Mouse (Mus musculus): ENCODE results near the gene Tnnt1. TPM values are rescaled to one million over a fixed set of nuclear protein-coding genes. Genes with fewer than 3 reads are reported as not detected.

Tnnt1 gene
- 23.0 and 23.2 TPM in 2 replicates for polyA plus RNA-seq (2015; fragmentation: Nextera tagmentation; extraction: Ambion mirVana)

GRCm38 (mm10) chr7:4516332-4517050 is at the start of gene Tnnt1:
Gene Tnnt1 (minus strand): TSS chr7:4516382.
- ATAC-seq = no peak
- no peak within 1 kb of the TSS for H3K4me3 ChIP-seq (ENCODE audit: low read length)
- WGBS = 23% methylated on average over 4 of the region's 4 CpGs
- no peaks in the 10 kb centered on the region for H3K36me3 ChIP-seq (ENCODE audit: control insufficient read depth, insufficient read depth, low read length)
- H3K9ac ChIP-seq (ENCODE audit: low read depth, low read length) = no peak within 1 kb of the TSS
- H3K27me3 ChIP-seq (replicated peaks; ENCODE audit: control insufficient read depth, insufficient read depth, low read length) = peaks cover 3% of the 10 kb centered on the region; the same call in 1 of the 2 replicates
- no peak within 1 kb of the TSS for H3K4me2 ChIP-seq (ENCODE audit: low read depth, low read length)
- no peak within 1 kb of the TSS for H3K27ac ChIP-seq (ENCODE audit: low read length)
- H3K9me3 ChIP-seq (ENCODE audit: control insufficient read depth, low read length) = no peaks in the 10 kb centered on the region
- peaks cover 9% of the 10 kb centered on the region for H3K4me1 ChIP-seq (ENCODE audit: control insufficient read depth, insufficient read depth, low read length)

GRCm38 (mm10) chr7:4562660-4563059 is 46.5 kb upstream of the Tnnt1 start:
- no peak overlapping the region for H3K4me3 ChIP-seq (ENCODE audit: low read length)
- ATAC-seq = no peak
- WGBS = 93% methylated on average over 3 of the region's 3 CpGs

GRCm38 (mm10) chr7:4557167-4557560 is 41.0 kb upstream of the Tnnt1 start:
- ATAC-seq = peak; percentile 40
- WGBS = 63% methylated on average over 6 of the region's 6 CpGs
- Histone ChIP-seq H3K9ac (ENCODE audit: low read depth, low read length) (no peak overlapping the region), H3K4me3 (ENCODE audit: low read length) (no peak overlapping the region), H3K36me3 (ENCODE audit: control insufficient read depth, insufficient read depth, low read length) (no peaks in the 10 kb centered on the region), H3K27me3 (replicated peaks; ENCODE audit: control insufficient read depth, insufficient read depth, low read length) (no peaks in the 10 kb centered on the region), H3K4me1 (ENCODE audit: control insufficient read depth, insufficient read depth, low read length) (no peaks in the 10 kb centered on the region), H3K27ac (ENCODE audit: low read length) (no peak overlapping the region), H3K9me3 (ENCODE audit: control insufficient read depth, low read length) (no peaks in the 10 kb centered on the region), H3K4me2 (ENCODE audit: low read depth, low read length) (no peak overlapping the region)

More at GRCm38 (mm10) chr7:4562660-4563059, 46.5 kb upstream of the Tnnt1 start:
- H3K36me3 ChIP-seq (ENCODE audit: control insufficient read depth, insufficient read depth, low read length) = no peaks in the 10 kb centered on the region
- H3K4me1 ChIP-seq (ENCODE audit: control insufficient read depth, insufficient read depth, low read length) = no peaks in the 10 kb centered on the region
- no peak overlapping the region for H3K4me2 ChIP-seq (ENCODE audit: low read depth, low read length)
- no peaks in the 10 kb centered on the region for H3K9me3 ChIP-seq (ENCODE audit: control insufficient read depth, low read length)
- no peak overlapping the region for H3K27ac ChIP-seq (ENCODE audit: low read length)
- no peak overlapping the region for H3K9ac ChIP-seq (ENCODE audit: low read depth, low read length)
- no peaks in the 10 kb centered on the region for H3K27me3 ChIP-seq (replicated peaks; ENCODE audit: control insufficient read depth, insufficient read depth, low read length)

- Histone ChIP-seq H3K9ac (ENCODE audit: low read depth, low read length) (no peak overlapping the region), H3K4me3 (ENCODE audit: low read length) (no peak overlapping the region), H3K27me3 (replicated peaks; ENCODE audit: control insufficient read depth, insufficient read depth, low read length) (no peaks in the 10 kb centered on the region), H3K9me3 (ENCODE audit: control insufficient read depth, low read length) (no peaks in the 10 kb centered on the region), H3K4me1 (ENCODE audit: control insufficient read depth, insufficient read depth, low read length) (no peaks in the 10 kb centered on the region), H3K36me3 (ENCODE audit: control insufficient read depth, insufficient read depth, low read length) (no peaks in the 10 kb centered on the region), H3K27ac (ENCODE audit: low read length) (no peak overlapping the region), H3K4me2 (ENCODE audit: low read depth, low read length) (no peak overlapping the region)
- 20% methylated on average over 15 of the region's 15 CpGs for WGBS
- ATAC-seq = peak; percentile 95
Observed at GRCm38 (mm10) chr7:4556256-4557166, 40.3 kb upstream of the Tnnt1 start.

GRCm38 (mm10) chr7:4547221-4547641 is 31.0 kb upstream of the Tnnt1 start, which contains the start of gene Syt5:
Gene Syt5 (minus strand): TSS chr7:4547541.
- no peaks in the 10 kb centered on the region for H3K9me3 ChIP-seq (ENCODE audit: control insufficient read depth, low read length)
- peak within 1 kb of the TSS; percentile 41 for H3K4me3 ChIP-seq (ENCODE audit: low read length)
- WGBS = 5% methylated on average over 33 of the region's 33 CpGs
- H3K4me2 ChIP-seq (ENCODE audit: low read depth, low read length) = peak within 1 kb of the TSS; percentile 67
- peak within 1 kb of the TSS; percentile 40; the same call in 1 of the 2 replicates for H3K9ac ChIP-seq (ENCODE audit: low read depth, low read length)
- peaks cover 6% of the 10 kb centered on the region for H3K4me1 ChIP-seq (ENCODE audit: control insufficient read depth, insufficient read depth, low read length)
- H3K27ac ChIP-seq (ENCODE audit: low read length) = no peak within 1 kb of the TSS
- no peaks in the 10 kb centered on the region for H3K36me3 ChIP-seq (ENCODE audit: control insufficient read depth, insufficient read depth, low read length)
- 0 out of 2 replicates have a peak, but pooled peaks cover 5% of the 10 kb centered on the region for H3K27me3 ChIP-seq (replicated peaks; ENCODE audit: control insufficient read depth, insufficient read depth, low read length)
- peak; percentile 63 for ATAC-seq

- H3K36me3 ChIP-seq (ENCODE audit: control insufficient read depth, insufficient read depth, low read length) = no peaks in the 10 kb centered on the region
- ATAC-seq = peak; percentile 71
- no peaks in the 10 kb centered on the region for H3K9me3 ChIP-seq (ENCODE audit: control insufficient read depth, low read length)
- H3K27me3 ChIP-seq (replicated peaks; ENCODE audit: control insufficient read depth, insufficient read depth, low read length) = 0 out of 2 replicates have a peak, but pooled peaks cover 5% of the 10 kb centered on the region
- no peak overlapping the region for H3K9ac ChIP-seq (ENCODE audit: low read depth, low read length)
- peaks cover 6% of the 10 kb centered on the region for H3K4me1 ChIP-seq (ENCODE audit: control insufficient read depth, insufficient read depth, low read length)
- peak overlapping the region; percentile 67 for H3K4me2 ChIP-seq (ENCODE audit: low read depth, low read length)
- peak overlapping the region; percentile 41 for H3K4me3 ChIP-seq (ENCODE audit: low read length)
- WGBS = 2% methylated on average over 26 of the region's 26 CpGs
- no peak overlapping the region for H3K27ac ChIP-seq (ENCODE audit: low read length)
Observed at GRCm38 (mm10) chr7:4546591-4547131, 30.5 kb upstream of the Tnnt1 start.

- ATAC-seq = no peak
- no peaks in the 10 kb centered on the region for H3K36me3 ChIP-seq (ENCODE audit: control insufficient read depth, insufficient read depth, low read length)
- H3K27me3 ChIP-seq (replicated peaks; ENCODE audit: control insufficient read depth, insufficient read depth, low read length) = 0 out of 2 replicates have a peak, but pooled peaks cover 5% of the 10 kb centered on the region
- H3K4me3 ChIP-seq (ENCODE audit: low read length) = no peak overlapping the region
- WGBS = 80% methylated on average over 15 of the region's 15 CpGs
- no peaks in the 10 kb centered on the region for H3K9me3 ChIP-seq (ENCODE audit: control insufficient read depth, low read length)
- no peak overlapping the region for H3K9ac ChIP-seq (ENCODE audit: low read depth, low read length)
- H3K27ac ChIP-seq (ENCODE audit: low read length) = no peak overlapping the region
- H3K4me1 ChIP-seq (ENCODE audit: control insufficient read depth, insufficient read depth, low read length) = peaks cover 6% of the 10 kb centered on the region
- H3K4me2 ChIP-seq (ENCODE audit: low read depth, low read length) = no peak overlapping the region
Observed at GRCm38 (mm10) chr7:4546050-4546449, 29.9 kb upstream of the Tnnt1 start.

GRCm38 (mm10) chr7:4542013-4542412 is 25.8 kb upstream of the Tnnt1 start:
- no peak for ATAC-seq
- Histone ChIP-seq H3K9ac (ENCODE audit: low read depth, low read length) (no peak overlapping the region), H3K4me1 (ENCODE audit: control insufficient read depth, insufficient read depth, low read length) (0 out of 2 replicates have a peak, but pooled peaks cover 3% of the 10 kb centered on the region), H3K36me3 (ENCODE audit: control insufficient read depth, insufficient read depth, low read length) (no peaks in the 10 kb centered on the region), H3K27me3 (replicated peaks; ENCODE audit: control insufficient read depth, insufficient read depth, low read length) (0 out of 2 replicates have a peak, but pooled peaks cover 3% of the 10 kb centered on the region), H3K27ac (ENCODE audit: low read length) (no peak overlapping the region), H3K9me3 (ENCODE audit: control insufficient read depth, low read length) (no peaks in the 10 kb centered on the region), H3K4me3 (ENCODE audit: low read length) (no peak overlapping the region), H3K4me2 (ENCODE audit: low read depth, low read length) (no peak overlapping the region)
- 39% methylated on average over 17 of the region's 17 CpGs for WGBS

GRCm38 (mm10) chr7:4541344-4541743 is 25.2 kb upstream of the Tnnt1 start:
- 60% methylated on average over 5 of the region's 5 CpGs for WGBS
- Histone ChIP-seq H3K36me3 (ENCODE audit: control insufficient read depth, insufficient read depth, low read length) (no peaks in the 10 kb centered on the region), H3K9ac (ENCODE audit: low read depth, low read length) (no peak overlapping the region), H3K9me3 (ENCODE audit: control insufficient read depth, low read length) (no peaks in the 10 kb centered on the region), H3K4me3 (ENCODE audit: low read length) (no peak overlapping the region), H3K4me2 (ENCODE audit: low read depth, low read length) (no peak overlapping the region), H3K4me1 (ENCODE audit: control insufficient read depth, insufficient read depth, low read length) (no peaks in the 10 kb centered on the region), H3K27ac (ENCODE audit: low read length) (no peak overlapping the region), H3K27me3 (replicated peaks; ENCODE audit: control insufficient read depth, insufficient read depth, low read length) (0 out of 2 replicates have a peak, but pooled peaks cover under 1% of the 10 kb centered on the region)
- ATAC-seq = no peak

Measured in intestine, embryonic 16.5 days (tissue).